Mouse (Mus musculus): ENCODE results near the gene Rpain.

The Rpain gene

DNA sequence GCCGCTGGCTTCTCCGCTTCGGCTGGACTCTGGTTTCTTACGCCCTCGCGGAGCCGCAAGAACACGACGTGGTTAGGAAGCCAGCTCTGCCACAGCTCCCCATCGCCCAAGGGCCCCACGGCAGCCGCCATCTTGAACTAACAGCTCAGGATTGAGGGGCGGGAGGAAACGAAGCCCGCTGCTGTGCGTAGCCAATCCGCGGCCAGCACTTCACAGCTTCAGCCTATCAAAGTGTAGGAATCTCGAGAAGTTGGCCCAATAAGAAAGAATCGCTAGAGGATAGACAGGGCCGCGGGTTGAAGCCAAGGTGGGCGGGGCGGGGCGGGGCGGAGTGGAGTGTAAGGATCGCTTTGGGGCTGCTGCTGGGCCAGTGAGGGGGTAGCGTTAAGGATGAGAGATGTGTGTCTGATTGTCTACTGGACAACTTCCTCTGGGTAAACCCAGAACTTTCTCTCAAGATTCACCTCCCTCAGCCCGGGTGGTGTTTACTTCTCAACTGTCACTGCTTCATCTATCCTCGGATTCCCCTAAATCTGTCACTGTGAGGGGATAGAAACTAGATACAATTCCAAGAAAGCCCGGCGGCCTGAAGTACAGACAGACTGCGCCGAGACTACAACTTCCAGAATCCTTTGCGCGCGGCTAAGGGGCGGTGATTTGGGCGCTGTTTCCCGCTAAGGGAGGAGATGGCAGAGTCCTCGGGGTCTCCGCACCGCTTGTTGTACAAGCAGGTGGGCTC lies at the start of gene Rpain, which contains the start of gene Nup88:
Gene Rpain (plus strand): TSS at position 393 of the 739 bp plus-strand sequence.
Gene Nup88 (minus strand): TSS at position 153 of the 739 bp plus-strand sequence.
- DNase-seq (ENCODE audit: low spot score in 2 of 2) = peak; percentile 91 to 96

DNA sequence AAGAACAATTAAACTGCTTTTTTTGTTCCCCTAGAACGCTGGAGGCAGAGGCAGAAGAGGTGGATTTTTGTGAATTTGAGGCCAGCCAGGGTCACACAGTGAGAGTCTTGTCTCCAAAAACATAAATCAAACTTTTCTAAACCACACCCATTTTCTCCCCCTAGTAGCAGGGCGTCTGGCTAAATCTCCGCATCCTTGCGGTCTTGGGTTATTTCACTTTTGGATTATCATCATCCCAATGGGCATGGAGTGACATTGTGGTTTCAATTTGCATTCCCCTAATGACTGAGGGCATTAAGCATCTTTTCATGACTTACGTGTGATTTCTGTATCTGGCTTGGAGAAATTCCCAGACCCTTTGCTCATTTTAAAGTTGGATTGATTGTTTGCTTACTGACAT lies 38.6 kb upstream of the Rpain start:
- DNase-seq (ENCODE audit: low spot score in 2 of 2) = no peak

DNA sequence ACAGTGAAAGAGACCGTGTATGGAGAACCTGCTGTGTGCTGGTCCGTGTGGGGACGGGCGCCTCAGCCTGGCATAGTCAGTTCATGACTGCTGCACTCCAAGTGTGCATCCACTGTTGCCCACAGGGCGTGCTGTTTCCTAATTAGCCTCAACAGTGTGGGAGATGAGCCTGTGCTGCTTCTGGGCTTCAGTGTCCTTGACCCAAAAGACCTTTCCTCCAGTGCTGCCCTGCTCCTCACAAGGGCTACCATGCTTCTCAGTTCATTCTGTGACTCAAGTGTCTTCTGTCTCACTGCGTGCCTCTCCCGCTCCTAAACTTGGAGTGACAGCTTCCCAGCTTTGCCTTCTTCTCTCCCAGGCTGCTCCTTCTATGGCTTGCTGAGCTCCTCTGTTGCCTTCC lies 34.7 kb upstream of the Rpain start:
- DNase-seq (ENCODE audit: low spot score in 2 of 2) = no peak

DNA sequence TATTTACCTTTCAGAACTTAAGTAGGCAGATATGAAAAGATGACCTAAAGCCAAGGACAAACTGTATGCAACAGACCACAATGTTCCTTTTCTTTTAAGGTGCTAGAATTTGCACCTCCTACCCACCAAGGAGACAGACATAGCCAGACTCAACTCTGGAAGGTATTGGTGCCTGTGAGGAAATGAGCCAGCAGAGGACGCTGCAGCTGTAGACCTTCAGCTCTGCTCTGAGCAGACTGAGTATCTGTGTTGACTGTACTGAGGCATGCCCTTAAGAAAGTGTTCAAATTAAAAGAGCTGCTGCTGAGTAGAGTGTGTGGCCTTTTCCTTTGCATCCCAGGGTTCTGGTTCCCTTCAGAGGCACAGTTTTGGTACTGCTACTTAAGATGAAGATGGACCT lies 27.4 kb upstream of the Rpain start:
- DNase-seq (ENCODE audit: low spot score in 2 of 2) = no peak

DNA sequence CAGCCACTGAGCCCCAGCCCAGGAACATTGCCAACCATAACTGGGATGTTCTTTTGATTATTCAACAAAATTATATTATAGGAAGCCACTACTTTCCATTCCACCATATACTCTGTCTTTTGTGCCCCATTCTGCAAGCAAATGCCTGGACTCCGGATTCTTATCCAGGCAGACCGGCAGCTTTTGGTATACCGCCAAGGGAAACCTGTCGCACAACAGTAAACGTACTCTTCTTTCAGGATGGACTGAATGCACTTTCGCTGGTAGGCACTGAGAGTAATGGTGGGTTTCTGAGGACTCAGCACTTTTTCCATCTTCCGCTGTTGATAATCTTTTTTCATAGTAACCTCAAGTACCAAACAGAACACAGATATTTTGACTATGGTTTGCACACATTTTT lies 26.4 kb upstream of the Rpain start:
- DNase-seq (ENCODE audit: low spot score in 2 of 2) = no peak

DNA sequence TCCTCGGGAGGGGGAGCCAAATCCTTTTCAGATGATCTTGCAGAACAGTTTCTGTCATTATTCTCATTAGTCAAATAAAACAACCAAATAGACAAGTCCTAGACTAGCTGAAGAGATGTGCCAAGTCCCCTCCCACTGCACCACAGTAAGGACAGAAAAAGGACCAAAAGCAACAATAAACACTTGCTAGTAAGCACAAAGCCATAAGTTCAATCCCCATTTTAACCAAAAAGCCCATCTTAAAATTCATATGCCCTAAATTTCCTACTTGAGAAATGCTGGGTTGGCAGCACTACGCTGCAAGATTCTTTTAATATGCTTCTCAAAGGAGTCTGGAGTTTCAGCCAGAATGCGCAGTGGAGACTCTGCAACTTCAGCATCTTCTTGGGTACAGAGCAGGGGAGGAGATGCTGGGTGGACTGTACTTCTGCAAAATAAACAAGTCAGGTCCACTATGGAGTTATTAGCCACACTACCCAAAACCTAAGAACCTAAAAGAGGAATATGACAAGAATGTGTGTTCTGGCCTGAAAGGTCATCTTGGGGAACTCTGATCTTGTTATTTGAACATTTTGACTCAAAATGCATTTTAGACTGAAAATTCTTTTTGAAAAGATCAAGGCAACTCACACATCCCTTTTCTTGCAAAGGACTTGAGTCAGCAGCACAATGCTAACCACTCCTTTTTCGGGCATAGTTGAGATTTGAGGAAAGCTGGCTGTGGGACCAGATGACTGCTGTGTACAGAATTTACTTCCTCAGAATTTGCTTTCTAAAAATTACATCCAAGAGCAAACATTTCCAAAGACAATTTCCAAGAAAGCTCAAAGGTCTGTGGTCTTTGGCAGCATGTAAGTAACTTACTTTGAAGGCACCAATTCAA lies 24.8 kb upstream of the Rpain start:
- DNase-seq (ENCODE audit: low spot score in 2 of 2) = no peak

DNA sequence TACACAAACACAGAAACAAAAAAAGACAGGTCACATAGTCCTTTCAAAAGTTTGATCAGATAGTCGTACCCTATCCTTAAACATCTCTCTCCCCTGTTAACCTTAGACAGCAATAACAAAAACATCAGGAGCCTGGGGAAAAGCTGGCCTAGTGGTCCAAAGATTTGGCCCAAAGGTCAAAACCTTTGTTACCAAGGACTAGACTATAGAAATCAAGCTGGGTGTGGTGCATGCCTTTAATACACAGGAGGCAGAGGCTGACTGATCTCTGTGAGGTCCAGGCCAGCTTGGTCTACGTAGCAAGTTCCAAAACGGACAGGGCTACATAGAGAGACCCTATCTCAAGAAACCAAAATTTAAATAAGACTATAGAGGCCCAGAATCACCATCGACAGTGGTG lies 15.3 kb upstream of the Rpain start:
- DNase-seq (ENCODE audit: low spot score in 2 of 2) = no peak

DNA sequence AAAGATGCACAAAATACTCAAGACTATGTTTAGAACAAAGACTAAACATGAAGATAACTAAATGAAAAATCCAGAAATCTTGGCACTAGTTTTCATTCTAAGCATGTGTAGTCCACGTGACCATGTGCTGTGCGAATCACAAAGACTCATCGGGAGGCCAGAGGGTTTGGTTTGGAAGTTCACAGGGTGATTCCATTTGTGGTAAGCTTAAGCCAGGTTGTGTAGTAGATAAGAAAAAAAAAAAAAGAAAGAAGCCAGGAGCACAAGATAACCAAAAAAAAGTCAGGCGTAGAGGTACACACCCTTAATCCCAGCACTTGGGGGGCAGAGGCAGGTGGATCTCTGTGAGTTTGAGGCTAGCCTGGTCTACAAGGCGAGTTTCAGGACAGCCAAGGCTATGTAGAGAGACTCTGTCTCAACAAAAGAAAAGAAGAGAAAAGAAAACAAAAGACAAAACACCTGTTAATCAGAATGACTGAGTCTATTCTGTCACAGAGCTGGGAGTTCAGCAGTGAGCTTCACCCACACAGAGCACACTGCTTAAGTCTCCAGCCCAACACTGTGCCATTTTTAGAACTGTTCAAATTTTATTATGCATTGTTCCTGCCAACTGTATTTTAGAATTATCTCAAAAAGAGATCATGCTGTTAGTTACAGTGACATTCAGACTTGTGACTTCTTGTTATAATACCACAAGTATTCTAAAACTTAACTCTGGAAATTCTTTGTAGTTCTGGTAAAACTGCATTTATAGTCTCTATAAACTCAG lies 9.0 kb upstream of the Rpain start:
- peak in 1 of 2 experiments; percentile 42 for DNase-seq (ENCODE audit: low spot score in 2 of 2)

DNA sequence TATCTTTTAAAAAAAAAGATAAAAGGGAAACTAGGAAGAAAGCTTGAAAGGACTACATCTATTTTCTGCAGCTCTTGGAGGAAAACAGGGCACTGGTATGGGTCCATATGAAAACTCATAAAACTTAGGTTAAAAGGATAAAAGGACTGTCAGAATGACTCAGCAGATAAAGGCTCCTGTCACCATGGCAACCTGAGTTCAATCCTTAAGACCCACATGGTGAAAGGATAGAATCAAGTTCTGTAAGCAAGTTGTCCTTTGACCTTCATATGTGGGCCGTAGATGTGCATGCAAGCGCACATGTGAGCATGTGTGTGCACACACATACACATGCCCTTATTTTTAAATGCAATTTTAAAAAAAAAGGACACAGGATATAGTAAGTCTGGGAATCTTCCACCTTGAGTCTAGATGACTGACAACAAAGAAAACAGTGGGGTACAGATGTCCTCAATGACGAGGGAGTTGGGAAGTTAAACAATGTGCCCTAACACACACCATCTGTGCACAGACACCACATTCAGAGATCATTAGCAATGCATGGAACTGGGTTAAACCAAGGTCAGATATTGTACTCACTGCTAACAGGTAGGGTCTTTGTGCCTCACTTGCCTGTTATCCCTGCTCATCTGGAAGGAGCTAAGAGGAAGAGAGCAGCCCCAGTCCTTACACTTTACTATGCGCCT lies 5.6 kb upstream of the Rpain start:
- no peak for DNase-seq (ENCODE audit: low spot score in 2 of 2)

DNA sequence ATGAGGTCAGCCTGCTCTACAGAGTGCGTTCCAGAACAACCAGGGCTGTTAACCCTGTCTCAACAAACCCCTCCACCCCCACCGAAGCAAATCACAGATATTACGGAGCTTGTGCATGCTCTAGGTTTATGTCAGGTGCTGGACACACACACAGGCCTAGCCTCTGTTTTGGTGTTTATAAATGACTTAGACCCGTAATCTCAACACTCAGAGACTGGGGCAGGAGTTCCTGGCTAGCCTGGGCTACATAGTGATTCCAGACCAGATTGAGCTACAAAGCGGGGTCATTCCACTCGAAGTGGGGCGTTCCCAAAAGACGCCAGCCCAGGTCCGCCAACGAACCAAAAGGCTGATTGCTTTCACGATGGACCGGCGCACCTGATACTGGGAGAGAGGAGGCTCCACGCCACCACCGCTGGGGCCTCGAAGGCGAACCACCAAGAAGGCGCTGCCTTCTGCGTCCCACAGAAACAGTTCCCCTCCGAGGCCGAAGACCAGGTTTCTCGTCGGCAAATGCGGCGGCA lies 680 bp upstream of the Rpain start:
- no peak for DNase-seq (ENCODE audit: low spot score in 2 of 2)

DNA sequence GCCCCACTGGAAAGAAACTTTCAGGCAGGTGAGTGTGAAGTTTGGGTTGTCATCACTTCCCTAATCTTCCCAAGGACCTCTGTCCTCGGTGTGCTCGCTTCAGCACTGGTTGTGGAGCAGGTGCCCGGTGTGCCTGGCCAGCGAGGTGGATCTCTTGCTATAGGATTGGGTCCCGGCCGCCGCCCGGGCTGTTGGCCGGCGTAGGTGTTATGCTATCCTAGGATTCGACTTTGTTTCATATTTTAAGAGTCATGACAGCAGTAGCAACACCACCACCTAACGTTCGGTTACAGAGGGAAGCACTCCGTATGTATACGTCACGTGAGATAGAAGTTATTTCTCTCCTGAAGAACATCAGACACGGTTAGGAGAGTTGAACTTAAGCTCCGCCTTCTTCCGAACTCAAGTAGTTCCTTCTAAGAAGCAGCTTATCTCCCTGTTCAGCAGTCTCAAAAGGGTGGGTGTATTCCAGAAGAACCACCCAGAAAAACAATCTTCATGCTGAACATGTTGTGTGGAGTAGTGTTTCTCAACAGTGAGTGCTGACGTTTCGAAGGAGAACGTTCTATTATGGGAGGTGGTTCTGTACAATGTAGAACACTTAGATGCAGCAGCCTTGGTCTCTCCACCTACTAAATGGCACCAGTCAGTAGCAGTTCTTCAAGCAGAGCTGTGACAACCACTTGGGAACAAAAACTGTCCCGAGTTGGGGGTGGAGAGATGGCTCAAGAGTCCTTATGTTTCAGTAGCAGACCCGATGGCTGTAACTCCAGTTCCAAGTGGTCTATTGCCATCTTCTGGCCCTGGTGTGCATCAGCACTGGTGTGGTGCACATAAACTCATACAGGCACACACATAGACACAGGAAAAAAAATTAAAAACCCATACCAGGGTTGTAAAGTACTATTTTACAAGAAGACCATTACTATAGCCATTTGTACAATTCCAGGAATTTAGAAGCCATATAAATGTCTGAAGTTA lies 837 bp downstream of the Rpain start:
- DNase-seq (ENCODE audit: low spot score in 2 of 2) = no peak

DNA sequence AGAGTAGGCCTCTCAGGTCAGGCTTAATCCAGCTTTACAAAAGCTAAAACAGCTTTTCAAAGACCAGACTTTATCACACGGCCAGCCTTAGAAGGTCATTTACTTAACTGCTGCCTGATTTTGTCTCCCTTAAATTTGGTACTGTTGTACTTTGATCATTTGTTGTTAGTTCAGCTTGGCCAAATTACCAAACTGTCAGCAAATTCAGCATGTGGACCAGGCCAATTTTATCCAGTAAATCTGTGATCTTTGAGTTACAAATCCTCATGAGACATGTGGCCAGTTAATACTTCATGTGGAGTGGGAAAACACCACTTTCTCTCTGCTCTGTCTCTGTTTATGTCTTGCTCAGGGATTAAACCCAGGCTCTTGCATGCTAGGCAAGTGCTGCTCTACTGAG lies 2.6 kb downstream of the Rpain start:
- no peak for DNase-seq (ENCODE audit: low spot score in 2 of 2)

DNA sequence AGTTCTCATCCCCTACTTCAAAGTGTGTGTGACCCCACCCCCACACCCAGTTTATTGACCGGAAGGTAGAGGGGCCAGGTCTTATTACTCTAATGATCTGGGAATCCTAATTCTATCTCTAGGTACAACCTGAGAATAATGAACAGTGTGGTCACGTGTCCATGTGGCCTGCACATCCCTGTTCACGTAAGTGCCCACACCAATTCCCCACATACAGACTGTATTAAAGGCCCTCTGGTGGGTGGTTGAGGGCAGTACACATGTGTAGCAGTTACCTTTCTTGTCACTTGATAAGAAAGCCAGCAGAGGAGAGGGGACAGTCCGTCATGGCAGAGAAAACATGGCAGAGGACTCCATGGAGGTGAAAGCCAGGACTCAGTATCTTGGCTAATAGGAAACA lies 3.9 kb downstream of the Rpain start:
- DNase-seq (ENCODE audit: low spot score in 2 of 2) = no peak

DNA sequence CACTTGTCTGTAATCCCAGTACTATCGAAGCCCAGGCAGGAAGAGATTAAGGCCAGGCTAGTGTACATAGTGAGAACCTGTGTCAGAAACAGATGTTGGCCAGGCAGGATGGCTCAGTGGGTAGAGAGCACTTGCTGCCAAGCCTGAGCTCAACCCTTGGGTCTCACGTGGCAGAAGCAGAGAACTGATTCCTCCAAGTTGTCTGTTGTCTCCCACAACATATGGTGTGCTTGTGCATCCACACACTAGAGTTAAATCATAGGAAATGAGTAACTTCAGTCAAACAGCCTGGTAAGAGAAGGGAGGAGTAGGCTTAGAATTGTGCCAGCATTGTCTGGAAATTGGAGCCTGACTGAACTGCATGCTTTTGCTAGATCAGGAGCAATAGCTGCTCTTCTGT lies 5.2 kb downstream of the Rpain start:
- DNase-seq (ENCODE audit: low spot score in 2 of 2) = peak in 1 of 2 experiments; percentile 28

DNA sequence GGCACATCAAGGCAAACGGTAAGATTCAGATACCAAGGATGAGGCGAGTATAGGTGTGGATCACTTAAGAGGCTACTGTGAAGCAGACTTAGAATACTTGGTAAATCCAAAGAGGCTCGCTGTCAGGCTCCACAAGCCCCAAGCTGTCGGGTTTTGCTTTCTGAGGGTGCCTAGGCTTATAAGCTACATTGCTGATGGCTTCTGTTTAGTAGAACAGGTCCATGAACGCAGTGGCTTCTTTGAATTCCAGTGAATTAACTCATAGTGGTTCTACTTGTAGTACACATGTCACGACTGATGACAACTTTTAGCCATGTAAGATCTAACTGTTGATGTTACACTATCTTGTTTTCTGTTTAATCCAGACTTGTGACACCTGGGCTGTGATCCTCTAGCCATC lies 7.3 kb downstream of the Rpain start:
- DNase-seq (ENCODE audit: low spot score in 2 of 2) = no peak

DNA sequence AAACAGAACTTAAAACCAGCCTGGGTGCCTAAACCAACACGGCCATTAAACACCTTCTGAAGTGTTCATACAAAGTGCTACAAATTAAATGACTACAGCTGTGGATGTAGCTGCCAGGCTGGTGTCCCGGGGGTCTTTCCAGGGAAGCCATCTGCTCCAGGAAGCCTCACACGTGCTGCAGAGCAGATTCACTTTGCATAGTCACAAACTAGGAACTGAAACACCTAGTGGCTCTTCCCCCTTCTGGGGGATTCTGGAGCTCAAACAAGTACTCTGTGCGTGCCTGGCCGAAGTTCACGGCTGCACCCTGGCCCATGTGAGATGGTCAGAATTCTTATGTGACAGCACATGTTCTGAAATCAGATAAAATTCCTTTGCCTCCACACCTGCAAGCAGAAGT lies 10.2 kb downstream of the Rpain start:
- DNase-seq (ENCODE audit: low spot score in 2 of 2) = no peak

DNA sequence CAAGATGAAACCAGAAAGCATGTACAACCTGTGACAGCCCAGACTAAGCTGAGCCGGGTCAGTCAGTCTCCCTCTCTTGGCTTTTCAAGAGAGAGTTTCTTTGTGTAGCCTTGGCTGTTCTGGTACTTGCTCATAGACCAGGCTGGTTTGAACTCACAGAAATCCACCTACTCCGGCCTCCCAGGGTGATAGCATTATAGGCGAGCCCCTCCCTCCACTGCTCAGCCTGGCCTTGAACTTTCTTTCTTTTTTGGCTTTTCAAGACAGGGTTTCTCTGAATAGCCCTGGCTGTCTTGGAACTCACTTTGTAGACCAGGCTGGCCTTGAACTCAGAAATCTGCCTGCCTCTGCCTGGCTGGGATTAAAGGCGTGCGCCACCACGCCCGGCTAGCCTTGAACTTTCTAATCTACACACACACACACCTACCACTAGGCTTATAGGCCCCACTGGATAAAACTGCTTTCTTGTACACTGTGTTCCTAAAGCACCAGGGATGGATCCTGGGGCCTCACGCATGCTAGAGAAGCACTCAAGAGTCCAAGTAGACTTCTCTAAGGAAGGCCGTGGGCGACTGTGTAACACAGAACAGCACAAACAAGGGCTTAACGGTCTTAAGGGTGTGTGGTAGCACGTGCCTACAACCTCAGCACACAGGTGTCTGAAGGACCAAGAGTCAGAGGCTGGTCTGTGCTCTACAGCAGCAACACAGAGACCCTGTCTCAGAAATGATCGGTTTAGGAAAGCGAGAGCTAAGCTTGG lies 10.9 kb downstream of the Rpain start:
- no peak for DNase-seq (ENCODE audit: low spot score in 2 of 2)

DNA sequence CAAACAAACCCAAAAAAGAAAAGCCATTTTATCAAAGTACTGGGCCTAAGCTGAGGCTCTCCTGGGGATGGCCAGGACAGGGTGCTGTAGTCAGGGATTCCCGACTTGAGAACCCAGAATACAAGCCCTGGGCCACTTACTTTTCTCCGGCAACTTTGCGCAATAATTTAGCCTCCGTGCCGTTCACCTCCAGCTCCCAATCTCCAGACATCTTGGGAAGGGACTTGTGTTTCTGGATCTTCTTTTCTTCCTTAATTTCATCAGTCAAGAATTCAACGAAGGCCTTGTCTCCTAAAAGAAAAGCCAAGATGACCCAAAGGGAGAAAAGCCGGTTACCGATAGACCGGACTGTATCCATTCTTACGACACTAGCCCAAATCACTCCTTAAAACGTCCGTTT lies 12.0 kb downstream of the Rpain start:
- DNase-seq (ENCODE audit: low spot score in 2 of 2) = no peak

DNA sequence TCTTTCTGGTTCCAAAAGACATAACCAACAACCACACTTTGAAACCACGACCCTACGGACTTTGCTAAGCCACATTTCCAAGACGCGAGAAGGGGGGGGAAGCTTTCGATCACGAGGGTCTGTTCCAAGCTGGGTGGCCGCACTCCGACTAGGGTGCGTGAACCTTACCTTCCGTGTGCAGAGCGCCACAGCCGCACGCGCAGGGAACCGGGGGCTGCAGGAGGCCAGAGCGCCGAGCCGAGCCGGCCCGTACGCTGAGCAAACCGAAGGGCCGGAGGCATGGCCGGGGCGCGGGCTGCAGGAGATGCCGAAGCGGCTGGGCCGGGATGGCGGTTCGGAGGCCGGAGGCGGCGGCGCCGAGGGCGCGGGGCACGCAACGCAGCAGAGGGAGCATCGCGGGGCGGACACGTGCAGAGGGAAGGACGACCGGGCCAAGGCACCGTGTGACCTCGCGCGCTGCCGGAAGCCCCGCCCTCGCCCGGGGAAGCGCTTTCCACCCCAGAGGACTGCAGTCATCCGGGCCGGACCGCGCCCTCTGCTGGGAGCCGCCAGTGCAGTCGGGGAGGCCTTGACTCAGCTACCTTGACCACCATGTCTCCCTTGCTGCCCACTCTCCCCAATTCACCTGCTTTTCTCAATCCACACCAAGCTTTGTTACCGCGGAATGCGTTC lies 12.7 kb downstream of the Rpain start, which contains the start of gene C1qbp:
Gene C1qbp (minus strand): TSS at position 470 of the 672 bp plus-strand sequence.
- peak; percentile 61 to 93 for DNase-seq (ENCODE audit: low spot score in 2 of 2)

All from left cerebral cortex, adult 9 months (tissue).